In genomic region chr16:81838625-81839024, GRCm38 (mm10) we compare ENCODE assay signal across 27 mouse cellular contexts.
"Had no signal": no experiment of that assay in that cellular context is flagged by ENCODE, and none has a peak within 500 bp of the region (broad histone marks: within the 10 kb centered on the region; RNA-seq: fewer than 3 reads in every experiment).

No protein-coding gene starts in this region.

- H3K4me2 ChIP-seq: heart, embryonic 11.5 days; heart, embryonic 13.5 days; heart, embryonic 15.5 days; hindbrain, embryonic 13.5 days; hindbrain, embryonic 15.5 days; kidney, embryonic 15.5 days; limb, embryonic 13.5 days; limb, embryonic 15.5 days; liver, embryonic 12.5 days had no signal

- H3K36me3 ChIP-seq: heart, embryonic 13.5 days; heart, embryonic 15.5 days; hindbrain, embryonic 13.5 days; hindbrain, embryonic 15.5 days; kidney, embryonic 15.5 days; limb, embryonic 13.5 days; limb, embryonic 15.5 days; liver, embryonic 12.5 days had no signal

- H3K9me3 ChIP-seq: heart, embryonic 13.5 days; heart, embryonic 15.5 days; hindbrain, embryonic 13.5 days; hindbrain, embryonic 15.5 days; kidney, embryonic 15.5 days; limb, embryonic 13.5 days; limb, embryonic 15.5 days; liver, embryonic 12.5 days had no signal

- DNase-seq: gastrocnemius, postnatal 14 days; gastrocnemius, postnatal 36 days; heart, adult 11 months; heart, adult 2 months; heart, postnatal 14 days; heart, postnatal 36 days; kidney, adult 11 months; kidney, adult 2 months; kidney, adult 9 months; kidney, postnatal 14 days; kidney, postnatal 36 days; layer of hippocampus, adult 9-11 months; layer of hippocampus, postnatal 36 days; left cerebral cortex, postnatal 4 days had no signal

- ATAC-seq: hindbrain, postnatal 0 days; intestine, embryonic 16.5 days; liver, embryonic 12.5 days had no signal

- H3K27me3 ChIP-seq: heart, embryonic 13.5 days; heart, embryonic 15.5 days; hindbrain, embryonic 13.5 days; hindbrain, embryonic 15.5 days; kidney, embryonic 15.5 days; limb, embryonic 13.5 days; limb, embryonic 15.5 days; liver, embryonic 12.5 days had no signal

- H3K4me3 ChIP-seq: heart, adult 2 months; heart, embryonic 13.5 days; heart, embryonic 15.5 days; hindbrain, embryonic 13.5 days; hindbrain, embryonic 15.5 days; kidney, embryonic 15.5 days; limb, embryonic 13.5 days; limb, embryonic 15.5 days; liver, embryonic 12.5 days had no signal

- H3K4me1 ChIP-seq: heart, embryonic 13.5 days; heart, embryonic 15.5 days; hindbrain, embryonic 13.5 days; hindbrain, embryonic 15.5 days; kidney, embryonic 15.5 days; limb, embryonic 13.5 days; limb, embryonic 15.5 days; liver, embryonic 12.5 days had no signal

- H3K27ac ChIP-seq: heart, adult 2 months; heart, embryonic 13.5 days; heart, embryonic 15.5 days; hindbrain, embryonic 13.5 days; hindbrain, embryonic 15.5 days; hindbrain, postnatal 0 days; kidney, embryonic 15.5 days; kidney, postnatal 0 days; limb, embryonic 13.5 days; limb, embryonic 15.5 days; liver, embryonic 12.5 days; liver, embryonic 14.5 days had no signal

- H3K9ac ChIP-seq: heart, embryonic 13.5 days; heart, embryonic 15.5 days; hindbrain, embryonic 13.5 days; hindbrain, embryonic 15.5 days; kidney, embryonic 15.5 days; limb, embryonic 13.5 days; limb, embryonic 15.5 days; liver, embryonic 12.5 days; liver, embryonic 14.5 days had no signal
